Mouse (Mus musculus): ENCODE results near the gene Rnf38.

The Rnf38 gene

DNA sequence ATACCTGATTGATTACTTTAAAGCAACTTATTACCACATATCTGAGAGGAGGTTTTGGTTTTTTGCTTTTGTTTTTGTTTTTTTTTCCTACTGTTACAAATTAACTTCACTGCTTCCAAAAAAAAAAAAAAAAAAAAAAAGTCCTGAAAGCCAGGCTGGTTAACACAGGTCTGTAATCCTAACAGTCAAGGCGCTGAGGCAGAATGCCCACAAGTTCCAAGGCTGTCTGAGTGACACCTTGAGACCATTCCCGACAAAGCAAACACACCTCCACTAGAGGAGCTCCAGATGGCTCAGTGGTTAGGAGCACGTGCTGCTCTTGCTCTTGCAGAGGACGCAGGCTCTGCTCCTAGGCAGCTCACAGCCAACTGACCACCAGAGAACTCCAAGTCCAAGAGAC, 10.1 kb downstream of the Rnf38 start:
- DNase-seq = peak in 1 of 2 experiments; percentile 20

DNA sequence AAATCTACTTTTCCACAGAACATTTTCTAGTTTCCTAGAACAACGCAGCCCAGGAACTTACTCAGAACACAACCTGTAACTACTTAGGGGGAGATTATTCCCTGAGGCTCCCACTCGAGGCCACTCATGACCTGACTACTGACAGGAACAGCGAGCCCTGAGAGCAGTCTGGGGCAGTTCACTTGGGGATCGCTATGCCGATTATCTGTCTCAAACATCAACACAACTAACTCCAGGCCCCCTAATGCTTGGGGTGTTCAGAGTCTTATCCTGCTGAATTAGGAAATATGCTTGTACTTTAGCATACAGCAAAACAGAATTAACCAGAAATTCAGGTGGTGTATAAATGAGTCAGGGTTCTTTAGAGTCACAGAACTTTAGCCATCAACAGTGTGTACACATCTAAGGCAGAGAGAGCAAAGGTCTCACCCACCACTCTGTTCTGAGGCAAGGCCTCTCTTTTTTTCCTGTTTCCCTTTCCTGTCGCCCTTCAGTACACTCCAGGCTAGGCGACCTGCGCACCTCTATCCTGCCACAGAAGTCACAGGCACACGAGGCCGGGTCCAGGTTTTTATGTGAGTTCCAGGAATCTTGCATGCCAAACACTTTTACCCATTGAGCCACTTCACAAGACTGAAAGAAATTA, 16.7 kb downstream of the Rnf38 start:
- no peak for DNase-seq

DNA sequence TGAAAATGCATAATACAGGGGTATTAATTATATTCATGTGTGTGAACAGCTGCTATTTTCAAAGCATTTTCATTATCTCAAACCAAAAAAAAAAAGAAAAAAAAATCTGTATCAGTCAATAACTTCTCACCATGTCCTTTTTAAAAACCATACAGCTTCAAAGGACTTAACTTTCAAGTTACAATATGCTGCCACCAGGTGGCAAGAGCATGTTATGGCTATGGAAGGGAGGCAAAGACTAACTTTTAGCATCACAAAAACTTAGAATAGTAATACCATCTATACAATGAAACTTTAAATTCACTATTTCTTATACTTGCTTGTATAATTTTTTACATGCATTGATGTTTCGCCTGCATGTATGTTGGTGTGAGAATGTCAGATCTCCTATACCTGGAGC, 33.6 kb downstream of the Rnf38 start:
- DNase-seq = peak in 1 of 2 experiments; percentile 21

DNA sequence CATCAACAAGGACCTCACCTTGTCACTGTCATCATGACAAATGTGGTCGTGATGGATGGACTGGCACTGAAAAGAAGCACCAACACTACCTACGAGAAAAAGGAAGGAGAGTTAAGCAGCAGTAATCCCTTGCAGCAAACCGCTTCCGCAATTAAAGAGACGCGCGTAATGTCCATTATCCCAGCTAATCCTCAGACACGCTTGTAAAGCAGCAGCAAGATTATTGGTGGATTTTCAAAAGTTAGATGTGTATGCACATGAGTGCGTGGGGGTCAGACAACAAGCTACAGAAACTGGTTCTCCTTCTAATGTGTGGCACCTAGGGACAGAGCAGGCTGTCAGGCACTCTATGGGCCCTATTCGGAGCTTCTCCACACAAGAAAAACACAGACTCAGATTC, 46.2 kb downstream of the Rnf38 start:
- DNase-seq = no peak

DNA sequence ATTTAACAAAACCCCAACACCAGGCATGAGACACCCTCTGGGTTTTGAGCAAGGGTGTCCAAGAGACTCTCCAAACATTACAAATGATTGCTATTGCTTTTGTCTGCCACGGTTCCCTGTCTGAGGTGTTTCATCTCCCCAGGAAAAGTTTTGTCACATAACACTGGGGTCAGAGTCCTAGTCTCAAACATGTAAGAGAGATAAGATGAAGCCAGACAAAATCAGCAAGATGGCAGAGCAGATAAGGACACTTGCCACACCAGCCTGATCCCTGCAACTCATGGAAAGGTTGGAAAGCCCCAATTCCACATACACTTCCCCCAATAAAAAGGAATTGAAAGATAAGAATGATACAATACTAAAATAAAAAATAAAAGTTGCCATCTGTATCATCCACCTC, 49.7 kb downstream of the Rnf38 start:
- DNase-seq = no peak

DNA sequence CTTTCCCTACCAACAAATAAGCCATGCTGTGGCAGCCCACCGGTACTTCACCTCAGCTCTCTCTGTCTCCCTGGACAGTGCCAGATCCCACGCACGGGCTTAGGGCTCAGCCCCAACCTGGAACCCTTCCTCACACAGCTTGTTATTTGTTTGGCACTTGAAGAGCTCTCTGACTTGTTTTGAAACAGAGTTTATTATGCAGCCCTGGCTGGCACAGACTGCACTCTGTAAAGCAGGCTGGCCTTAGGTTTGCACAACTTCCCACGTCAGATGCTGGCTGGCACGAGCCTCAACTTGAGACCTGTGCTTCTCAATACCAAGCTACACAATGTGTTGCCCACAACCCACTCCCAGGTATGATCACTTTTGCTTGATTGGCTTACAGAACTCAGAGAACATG, 53.8 kb downstream of the Rnf38 start:
- no peak for DNase-seq

DNA sequence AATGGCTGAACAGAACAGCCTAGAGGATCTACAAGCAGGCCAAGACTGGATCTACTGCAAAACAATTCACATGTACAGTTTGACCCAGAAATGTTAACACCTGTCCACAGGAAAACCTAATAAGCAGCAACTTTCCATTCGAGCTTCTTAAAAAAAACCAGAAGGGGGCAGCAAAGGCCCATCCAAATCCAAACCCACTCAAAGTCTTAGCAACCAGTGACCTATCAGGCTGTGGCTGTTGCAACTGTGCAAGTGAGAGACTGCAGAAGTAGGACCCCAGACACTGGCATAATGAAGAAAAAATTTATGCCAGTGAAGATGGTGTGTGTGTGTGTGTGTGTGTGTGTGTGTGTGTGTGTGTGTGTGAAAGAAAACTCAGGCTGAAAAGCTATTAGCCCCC, 60.4 kb downstream of the Rnf38 start:
- peak; percentile 57 to 60 for DNase-seq

DNA sequence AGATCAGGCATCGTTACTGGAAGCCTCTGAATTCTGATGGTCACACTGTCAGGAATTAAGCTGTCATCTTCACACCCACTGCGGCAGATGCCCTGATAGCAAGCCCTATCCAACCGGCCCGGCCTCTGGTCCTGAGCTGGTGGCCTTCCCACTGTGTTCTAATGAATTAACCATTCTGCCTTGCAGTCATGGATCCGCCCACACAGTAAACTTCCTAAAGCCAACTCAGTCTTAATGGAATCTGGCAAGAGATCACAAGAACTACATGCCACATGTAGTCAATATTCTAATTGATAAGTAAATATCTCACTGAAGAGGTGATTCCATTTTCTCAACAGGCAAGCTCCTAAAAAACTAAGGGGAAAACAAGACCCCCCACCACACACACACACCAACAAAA, 60.9 kb downstream of the Rnf38 start:
- no peak for DNase-seq

DNA sequence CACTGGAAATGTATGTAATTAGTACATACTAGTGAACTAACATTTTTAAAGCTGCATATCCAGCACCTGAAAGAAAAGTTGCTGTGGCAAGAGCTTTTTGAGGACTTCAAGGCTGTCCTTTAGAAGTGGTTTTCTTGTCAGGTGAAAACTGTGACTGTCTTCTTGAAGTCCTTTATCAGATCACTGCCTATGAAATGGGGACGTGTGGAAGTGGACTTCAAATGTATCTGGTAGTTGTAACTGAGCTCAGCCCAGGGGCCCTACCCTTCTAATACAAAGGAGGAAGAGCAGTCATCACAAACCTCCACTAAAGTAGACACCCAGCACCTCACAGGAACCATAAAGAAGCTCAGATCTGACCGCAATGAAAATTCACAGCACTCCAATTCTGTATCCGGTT, 63.7 kb downstream of the Rnf38 start:
- DNase-seq = no peak

DNA sequence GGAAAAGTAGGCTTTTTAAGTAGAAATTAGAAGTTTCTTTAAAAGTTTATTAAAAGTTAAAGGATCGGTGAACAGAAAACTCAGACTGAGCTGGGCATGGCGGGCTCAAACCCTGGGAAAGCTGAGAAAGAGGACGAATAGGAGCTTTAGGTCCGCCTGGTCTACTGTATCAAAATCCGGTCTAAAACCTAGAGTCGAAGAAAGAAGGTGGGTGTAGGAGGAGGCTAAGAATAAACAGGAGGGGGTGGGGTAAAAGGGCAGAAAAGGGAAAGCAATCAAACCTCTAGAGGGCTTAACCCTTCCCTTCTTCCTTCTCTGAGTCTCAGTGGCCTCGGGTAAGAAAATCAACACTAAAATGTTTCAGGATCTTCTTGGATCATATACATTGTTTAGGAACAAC, 64.8 kb downstream of the Rnf38 start:
- DNase-seq = no peak

DNA sequence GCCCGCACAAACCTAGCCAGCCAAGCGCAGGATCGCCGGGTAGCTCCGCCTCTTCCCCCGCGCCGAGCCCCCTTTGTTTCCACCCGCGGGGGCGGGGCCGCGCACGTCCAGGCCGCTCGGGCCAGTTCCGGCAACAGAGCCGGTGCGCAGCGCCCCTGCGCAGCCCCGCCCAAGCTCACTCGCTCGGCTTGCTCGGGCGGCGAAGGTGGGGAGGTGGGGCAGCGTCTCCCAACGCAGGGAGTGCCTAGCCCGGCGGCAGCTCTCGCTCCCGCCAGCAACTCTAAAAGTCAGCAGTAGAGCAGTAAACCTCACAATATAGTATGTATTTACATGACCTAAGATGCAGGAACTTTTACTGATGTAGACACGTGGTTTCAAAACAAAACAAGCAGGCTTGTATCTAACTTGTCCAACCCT, 65.3 kb downstream of the Rnf38 start:
- DNase-seq = peak; percentile 95 to 96

DNA sequence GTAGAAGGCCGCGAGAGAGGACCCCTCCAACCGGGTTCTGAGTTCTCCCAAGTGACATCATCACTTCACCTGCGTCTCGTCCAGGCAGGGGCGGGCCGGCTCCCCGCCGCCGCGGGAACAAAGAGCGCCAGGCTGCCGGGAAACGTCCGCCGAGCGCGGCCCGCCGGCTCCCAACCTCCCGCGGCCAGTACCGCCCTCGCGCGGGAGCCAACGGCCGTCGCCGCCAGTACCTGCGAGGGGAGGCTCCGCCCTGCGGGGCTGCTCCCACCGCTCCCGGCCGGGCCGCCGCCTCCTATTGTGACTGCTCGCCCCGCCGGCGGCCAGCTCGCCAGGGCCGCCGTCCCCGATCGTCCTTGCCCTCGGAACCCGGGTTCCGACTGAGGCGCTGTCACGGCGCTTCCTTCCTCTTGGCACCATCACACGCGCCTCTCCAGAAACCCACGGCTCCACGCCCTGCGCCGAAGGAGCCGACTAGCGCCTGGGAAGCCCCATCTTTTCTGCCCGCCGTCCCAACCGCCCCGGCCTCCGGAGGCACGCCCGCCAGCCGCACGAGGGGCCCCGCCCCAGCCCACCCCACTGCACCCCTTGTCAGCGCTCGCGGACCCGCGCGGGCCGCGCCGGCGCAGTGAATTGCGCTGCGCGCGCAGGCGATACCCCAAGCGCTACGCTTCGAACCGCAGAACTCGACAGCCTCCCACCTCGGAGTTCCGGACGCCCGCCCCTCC, 66.0 kb downstream of the Rnf38 start:
- peak; percentile 71 to 79 for DNase-seq

DNA sequence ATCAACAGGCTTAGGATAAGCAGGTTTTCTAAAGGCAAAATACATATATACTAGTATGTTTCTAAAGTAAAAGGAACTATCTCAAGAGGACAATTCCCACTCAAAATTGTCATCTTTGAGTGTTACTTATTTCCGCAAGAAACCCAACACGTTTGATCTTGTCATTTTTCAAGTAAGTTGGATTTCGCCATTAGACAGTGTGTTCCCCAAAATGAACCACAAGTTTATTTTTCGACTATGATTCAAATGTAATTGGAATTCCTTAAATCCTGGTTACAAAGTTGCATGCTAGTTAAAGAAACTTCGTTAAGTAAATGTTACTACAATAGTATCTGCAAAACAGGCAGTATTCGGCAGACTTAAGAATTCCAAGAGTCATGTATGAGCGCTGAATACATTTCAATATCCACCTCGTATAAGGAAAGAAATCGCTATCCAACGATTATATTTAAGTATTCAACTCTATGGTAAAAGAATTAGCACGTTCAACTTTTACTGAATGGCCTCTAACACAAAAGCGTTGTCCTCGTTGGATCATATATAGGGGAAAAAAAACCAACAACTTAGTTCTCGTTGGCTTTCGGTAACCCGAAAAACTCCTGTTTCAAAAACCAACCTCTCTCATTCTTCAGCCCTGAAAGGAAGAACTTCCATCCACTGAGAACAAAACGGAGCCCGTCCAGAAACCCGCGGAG, 66.7 kb downstream of the Rnf38 start:
- DNase-seq = no peak

DNA sequence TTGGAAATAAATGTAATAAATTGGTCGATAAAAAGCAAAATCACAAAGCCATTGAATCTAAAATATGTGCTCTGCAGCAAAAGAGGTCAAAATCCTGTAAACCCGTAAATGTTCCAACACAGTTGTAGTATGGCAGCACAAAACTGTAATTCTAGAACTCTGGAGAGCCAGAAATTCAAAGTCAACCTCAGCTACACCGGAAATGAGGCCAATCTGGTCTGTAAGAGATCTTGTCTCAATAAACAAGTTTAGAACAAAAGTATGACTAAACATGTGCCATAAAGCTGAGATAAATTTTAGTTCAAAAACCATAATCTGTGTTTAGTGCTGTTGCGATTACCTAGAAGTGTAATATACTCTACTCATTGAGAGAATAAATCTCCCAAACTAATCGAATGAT, 69.0 kb downstream of the Rnf38 start:
- DNase-seq = no peak

DNA sequence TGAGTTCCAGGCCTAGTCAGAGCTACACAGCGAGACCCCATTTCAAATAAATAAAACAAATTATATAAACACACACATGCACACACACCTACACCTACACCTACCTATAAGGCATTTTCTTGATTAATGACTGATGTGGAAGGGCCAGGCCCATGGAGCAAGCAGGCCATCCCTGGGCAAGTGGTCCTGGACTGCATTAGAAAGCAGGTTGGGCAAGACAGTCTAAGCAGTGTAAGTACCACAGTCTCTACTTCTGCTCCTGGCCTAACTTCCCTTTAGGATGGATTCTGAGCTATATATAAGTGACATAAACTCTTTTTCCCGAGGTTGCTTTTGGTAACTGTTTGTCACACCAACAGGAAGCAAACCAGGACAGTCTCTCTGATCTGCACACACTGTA, 70.6 kb downstream of the Rnf38 start:
- DNase-seq = no peak

DNA sequence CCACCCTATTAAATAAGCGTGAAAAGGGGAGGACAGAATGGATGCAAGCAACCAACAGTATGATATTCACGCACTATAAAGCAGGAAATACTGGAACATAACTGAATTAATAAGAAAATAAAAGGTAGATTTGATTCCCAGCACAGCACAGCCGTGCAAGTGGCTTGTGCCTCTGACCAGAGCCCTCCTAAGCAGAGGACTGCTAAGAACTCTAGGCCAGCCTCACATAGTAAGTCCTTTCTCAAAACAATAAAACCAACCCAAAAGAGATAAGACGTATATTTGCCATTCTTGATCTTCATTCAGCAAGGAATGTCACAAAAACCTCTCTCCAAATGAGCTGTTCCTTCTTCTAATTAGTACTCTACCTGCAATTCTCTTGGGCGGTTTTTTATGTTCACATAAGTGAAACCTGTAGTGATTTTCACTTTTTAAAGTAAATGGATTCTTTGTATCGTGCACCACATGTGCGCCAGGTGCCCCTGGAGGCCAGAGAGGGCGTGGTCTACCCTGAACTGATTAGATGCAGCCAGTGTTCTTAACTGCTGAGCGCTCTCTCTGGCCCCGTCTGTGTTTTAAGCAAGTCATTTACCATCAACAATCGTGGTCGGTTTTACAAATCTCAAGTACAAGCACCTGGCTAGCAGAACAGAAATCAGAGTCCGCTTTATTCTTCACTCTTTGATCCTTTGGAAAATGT, 72.4 kb downstream of the Rnf38 start:
- no peak for DNase-seq

DNA sequence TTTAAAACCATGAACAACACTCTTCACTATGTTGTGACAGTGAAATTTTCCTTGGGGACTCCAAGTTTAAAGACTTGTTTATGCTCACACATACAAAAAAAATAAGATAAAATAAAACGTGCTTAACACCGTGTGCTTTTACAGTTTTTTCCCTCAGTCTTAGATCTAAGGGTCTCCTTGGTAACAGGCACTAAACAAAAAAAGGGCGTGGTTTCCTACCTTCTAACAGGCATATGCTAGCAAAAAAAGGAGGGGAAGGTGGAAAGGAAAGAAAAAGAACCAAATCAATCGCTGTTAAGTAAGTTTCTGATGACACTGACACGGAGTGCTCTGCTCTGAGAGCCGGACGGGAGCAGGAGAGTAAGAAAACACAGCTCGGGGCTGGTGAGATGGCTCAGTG, 73.8 kb downstream of the Rnf38 start:
- DNase-seq = no peak

DNA sequence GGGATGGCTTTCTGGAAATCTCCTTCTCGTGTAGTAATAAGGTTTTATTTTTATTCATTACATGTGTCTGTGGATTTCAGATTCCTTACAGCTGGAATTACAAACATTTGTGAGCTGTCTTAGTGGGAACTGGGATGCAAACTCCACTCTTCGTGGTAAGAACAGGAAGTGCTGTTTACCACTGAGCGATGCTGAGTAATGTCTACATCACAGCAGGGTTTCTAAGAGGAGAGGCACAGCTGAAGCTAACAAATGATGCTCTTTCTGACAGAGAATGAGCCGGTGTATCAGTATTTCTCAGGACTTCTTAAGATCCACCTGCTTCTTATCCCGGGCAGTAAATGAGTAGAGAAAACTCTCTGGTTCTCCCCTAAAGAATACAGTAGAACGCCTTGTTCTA, 77.1 kb downstream of the Rnf38 start:
- no peak for DNase-seq

DNA sequence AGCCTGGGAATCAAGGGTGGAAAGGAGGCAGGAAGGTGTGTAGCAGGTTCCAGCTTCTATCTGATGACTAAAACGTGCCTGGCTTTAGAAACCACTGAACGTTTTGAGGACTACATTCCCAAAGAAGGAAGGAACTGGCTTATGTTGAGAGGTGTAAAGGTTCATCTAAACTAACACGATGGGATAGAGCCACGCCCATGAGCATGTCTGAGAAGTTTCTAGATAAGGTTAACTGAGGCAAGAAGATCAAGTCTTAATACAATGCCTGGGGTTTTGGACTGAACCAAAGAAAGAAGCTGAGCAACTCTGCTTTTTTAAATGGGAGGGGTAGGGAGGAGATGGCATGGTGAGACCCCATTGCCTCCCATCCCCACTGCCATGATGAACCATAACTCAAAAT, 78.7 kb downstream of the Rnf38 start:
- DNase-seq = no peak

DNA sequence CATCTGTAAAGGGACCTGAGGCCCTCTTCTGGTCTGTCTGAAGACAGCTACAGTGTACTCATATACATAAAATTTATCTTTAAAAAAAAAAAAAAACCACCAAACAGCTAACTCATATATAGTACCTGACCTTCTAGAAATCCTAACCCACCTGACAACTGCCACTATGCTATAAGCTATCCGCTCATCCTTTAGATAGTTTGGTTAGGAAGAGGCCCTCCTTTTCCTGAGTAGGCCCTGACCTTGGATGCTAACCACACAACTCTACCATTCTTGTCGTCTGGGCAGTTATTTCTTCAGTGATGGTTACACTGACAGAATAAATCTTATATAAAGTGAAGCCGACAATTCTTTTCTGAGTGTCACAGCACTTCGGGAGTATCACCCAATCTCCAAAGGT, 80.7 kb downstream of the Rnf38 start:
- DNase-seq = no peak

DNA sequence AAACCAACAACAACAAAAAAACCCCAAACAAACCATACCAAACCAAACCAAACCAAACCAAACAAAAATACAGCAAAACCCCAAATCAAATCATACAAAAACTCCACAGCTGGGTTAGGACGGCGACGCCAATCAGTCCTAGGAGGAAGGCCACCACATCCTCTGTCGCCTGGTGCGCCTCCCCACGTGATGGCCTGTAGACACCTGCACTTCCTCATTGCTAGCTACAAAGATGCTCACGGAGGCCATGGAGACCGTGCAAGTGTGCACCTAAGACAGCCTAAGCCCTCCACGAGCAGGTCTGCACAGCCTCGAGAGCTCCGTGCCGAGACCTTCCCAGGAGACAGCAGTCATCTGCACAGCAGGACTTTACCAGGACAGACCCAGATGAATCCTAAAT, 106.8 kb downstream of the Rnf38 start:
- DNase-seq = no peak

DNA sequence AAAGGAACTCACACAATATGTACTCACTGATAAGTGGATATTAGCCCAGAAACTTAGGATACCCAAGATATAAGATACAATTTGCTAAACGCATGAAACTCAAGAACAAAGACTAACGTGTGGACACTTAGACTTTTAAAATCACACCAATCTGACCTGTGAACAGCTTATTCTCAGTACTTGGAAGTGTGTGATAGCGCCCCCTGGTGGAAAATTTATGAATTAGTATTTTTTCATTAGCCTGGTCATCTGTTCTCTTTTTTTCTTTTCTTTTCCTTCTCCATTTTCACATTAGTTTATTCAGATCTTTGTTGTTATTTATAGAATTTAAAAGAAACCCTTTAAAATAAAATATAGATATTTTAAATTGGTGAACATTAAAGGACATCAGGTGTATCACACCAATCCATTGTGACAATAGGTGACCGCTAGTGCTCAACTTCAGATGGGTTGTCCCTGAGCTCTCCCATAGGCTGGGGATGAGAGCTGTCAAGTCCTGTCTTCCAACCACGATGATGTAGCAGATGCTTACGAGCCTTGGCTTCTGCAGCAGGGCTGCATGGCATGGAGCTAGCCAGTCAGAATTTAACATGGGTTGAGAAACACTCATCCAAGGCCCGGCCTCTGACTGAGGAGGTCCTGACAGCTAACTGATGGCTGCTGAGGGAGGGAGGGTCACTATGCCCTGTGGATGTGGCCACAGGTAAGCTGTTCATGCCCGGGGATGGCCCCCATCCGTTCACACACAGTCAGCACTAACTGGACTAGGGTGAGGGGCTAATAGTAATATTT, 114.0 kb downstream of the Rnf38 start:
- peak in 1 of 2 experiments; percentile 32 for DNase-seq

DNA sequence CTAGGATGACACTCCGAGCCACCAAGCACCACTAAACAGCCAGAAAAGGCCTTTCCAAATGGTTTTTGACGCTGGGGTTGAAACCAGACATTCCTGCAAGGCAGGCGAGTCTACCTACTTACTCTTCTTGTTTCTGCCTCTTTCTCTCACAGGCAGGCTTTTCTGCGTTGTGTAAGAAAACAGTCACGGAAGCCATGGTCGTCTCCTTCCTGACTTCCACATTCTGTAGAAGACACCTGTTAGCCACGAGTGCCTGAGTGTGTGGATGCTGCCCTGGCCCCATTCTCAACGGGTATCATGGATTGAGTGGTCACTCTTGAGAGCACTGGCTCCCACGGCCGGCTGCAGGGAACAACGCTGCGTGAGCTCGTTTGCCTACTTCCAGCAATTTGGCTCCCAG, 118.5 kb downstream of the Rnf38 start:
- no peak for DNase-seq

All from kidney, adult 8-10 months (tissue).